Mouse (Mus musculus): ENCODE measurements at regions not wholly inside any gene's neighbourhood (a gene's known extent, or its start where the extent isn't known, plus 50 kb on each side); places are given as distances from the start of the nearest gene placed in this dataset.

GRCm38 (mm10) chr3:21545156-21545893 lies 531.1 kb upstream of the Tbl1xr1 start:
- Histone ChIP-seq H3K27ac (ENCODE audit: insufficient read depth, low read length) (peak overlapping the region; percentile 27), H3K4me1 (ENCODE audit: control insufficient read depth, insufficient read depth, low read length) (peaks cover 4% of the 10 kb centered on the region; the same call in 1 of the 2 replicates), H3K4me3 (ENCODE audit: insufficient read depth, low read length) (no peak overlapping the region)
- TF ChIP-seq POLR2A (IDR thresholded peaks at IDR 0.05; ENCODE audit: low read depth, low read length), result no peak
- TF ChIP-seq CTCF (IDR thresholded peaks at IDR 0.05; ENCODE audit: borderline replicate concordance, insufficient read depth, low read length), result no peak

- Histone ChIP-seq H3K4me3 (ENCODE audit: insufficient read depth, low read length) (no peak overlapping the region), H3K4me1 (ENCODE audit: control insufficient read depth, insufficient read depth, low read length) (peaks cover 4% of the 10 kb centered on the region; the same call in 1 of the 2 replicates), H3K27ac (ENCODE audit: insufficient read depth, low read length) (no peak overlapping the region)
- TF ChIP-seq CTCF (IDR thresholded peaks at IDR 0.05; ENCODE audit: borderline replicate concordance, insufficient read depth, low read length) (no peak), POLR2A (IDR thresholded peaks at IDR 0.05; ENCODE audit: low read depth, low read length) (no peak)
Measured at GRCm38 (mm10) chr3:21546411-21546810, 530.0 kb upstream of the Tbl1xr1 start.

GRCm38 (mm10) chr3:21549671-21550070 lies 526.8 kb upstream of the Tbl1xr1 start:
- Histone ChIP-seq H3K4me3 (ENCODE audit: insufficient read depth, low read length) (no peak overlapping the region), H3K4me1 (ENCODE audit: control insufficient read depth, insufficient read depth, low read length) (peaks cover 4% of the 10 kb centered on the region; the same call in 1 of the 2 replicates), H3K27ac (ENCODE audit: insufficient read depth, low read length) (no peak overlapping the region)
- TF ChIP-seq POLR2A (IDR thresholded peaks at IDR 0.05; ENCODE audit: low read depth, low read length) (no peak), CTCF (IDR thresholded peaks at IDR 0.05; ENCODE audit: borderline replicate concordance, insufficient read depth, low read length) (no peak)

GRCm38 (mm10) chr3:21553159-21553758 lies 523.2 kb upstream of the Tbl1xr1 start:
- TF ChIP-seq CTCF (IDR thresholded peaks at IDR 0.05; ENCODE audit: borderline replicate concordance, insufficient read depth, low read length), result no peak
- TF ChIP-seq POLR2A (IDR thresholded peaks at IDR 0.05; ENCODE audit: low read depth, low read length), result no peak
- no peak overlapping the region for H3K4me3 ChIP-seq (ENCODE audit: insufficient read depth, low read length)
- no peak overlapping the region for H3K27ac ChIP-seq (ENCODE audit: insufficient read depth, low read length)
- H3K4me1 ChIP-seq (ENCODE audit: control insufficient read depth, insufficient read depth, low read length), result no peaks in the 10 kb centered on the region

GRCm38 (mm10) chr3:21553859-21554258 lies 522.6 kb upstream of the Tbl1xr1 start:
- TF ChIP-seq CTCF (IDR thresholded peaks at IDR 0.05; ENCODE audit: borderline replicate concordance, insufficient read depth, low read length) (no peak), POLR2A (IDR thresholded peaks at IDR 0.05; ENCODE audit: low read depth, low read length) (no peak)
- Histone ChIP-seq H3K4me3 (ENCODE audit: insufficient read depth, low read length) (no peak overlapping the region), H3K27ac (ENCODE audit: insufficient read depth, low read length) (no peak overlapping the region), H3K4me1 (ENCODE audit: control insufficient read depth, insufficient read depth, low read length) (no peaks in the 10 kb centered on the region)

GRCm38 (mm10) chr3:21557963-21558441 lies 518.5 kb upstream of the Tbl1xr1 start:
- TF ChIP-seq POLR2A (IDR thresholded peaks at IDR 0.05; ENCODE audit: low read depth, low read length), result no peak
- TF ChIP-seq CTCF (IDR thresholded peaks at IDR 0.05; ENCODE audit: borderline replicate concordance, insufficient read depth, low read length), result no peak
- no peak overlapping the region; the same call in 1 of the 2 replicates for H3K27ac ChIP-seq (ENCODE audit: insufficient read depth, low read length)

GRCm38 (mm10) chr3:21562771-21563312 lies 513.6 kb upstream of the Tbl1xr1 start:
- Histone ChIP-seq H3K4me1 (ENCODE audit: control insufficient read depth, insufficient read depth, low read length) (peaks cover 13% of the 10 kb centered on the region; the same call in 1 of the 2 replicates), H3K27ac (ENCODE audit: insufficient read depth, low read length) (peak overlapping the region; percentile 49; the same call in 1 of the 2 replicates), H3K4me3 (ENCODE audit: insufficient read depth, low read length) (no peak overlapping the region)
- no peak for TF ChIP-seq CTCF (IDR thresholded peaks at IDR 0.05; ENCODE audit: borderline replicate concordance, insufficient read depth, low read length)
- no peak for TF ChIP-seq POLR2A (IDR thresholded peaks at IDR 0.05; ENCODE audit: low read depth, low read length)

More at GRCm38 (mm10) chr3:21557963-21558441, 518.5 kb upstream of the Tbl1xr1 start:
- H3K4me1 ChIP-seq (ENCODE audit: control insufficient read depth, insufficient read depth, low read length), result peaks cover 2% of the 10 kb centered on the region; the same call in 1 of the 2 replicates
- no peak overlapping the region for H3K4me3 ChIP-seq (ENCODE audit: insufficient read depth, low read length)

GRCm38 (mm10) chr3:21563454-21563853 lies 513.0 kb upstream of the Tbl1xr1 start:
- H3K27ac ChIP-seq (ENCODE audit: insufficient read depth, low read length), result peak overlapping the region; percentile 93; the same call in 1 of the 2 replicates
- H3K4me1 ChIP-seq (ENCODE audit: control insufficient read depth, insufficient read depth, low read length), result peaks cover 13% of the 10 kb centered on the region; the same call in 1 of the 2 replicates
- no peak overlapping the region for H3K4me3 ChIP-seq (ENCODE audit: insufficient read depth, low read length)
- TF ChIP-seq POLR2A (IDR thresholded peaks at IDR 0.05; ENCODE audit: low read depth, low read length) (no peak), CTCF (IDR thresholded peaks at IDR 0.05; ENCODE audit: borderline replicate concordance, insufficient read depth, low read length) (no peak)

- TF ChIP-seq CTCF (IDR thresholded peaks at IDR 0.05; ENCODE audit: borderline replicate concordance, insufficient read depth, low read length) (no peak), POLR2A (IDR thresholded peaks at IDR 0.05; ENCODE audit: low read depth, low read length) (no peak; the same call in 1 of the 2 replicates)
- Histone ChIP-seq H3K4me3 (ENCODE audit: insufficient read depth, low read length) (no peak overlapping the region), H3K27ac (ENCODE audit: insufficient read depth, low read length) (peak overlapping the region; percentile 93), H3K4me1 (ENCODE audit: control insufficient read depth, insufficient read depth, low read length) (peaks cover 13% of the 10 kb centered on the region; the same call in 1 of the 2 replicates)
Measured at GRCm38 (mm10) chr3:21564211-21564781, 512.2 kb upstream of the Tbl1xr1 start.

All from embryonic fibroblast, embryonic 13.5 days (primary cell).